24 mouse cellular contexts compared by ENCODE assay signal in genomic region chr8:9899199-9899598, GRCm38 (mm10). TPM values are rescaled to one million over a fixed set of nuclear protein-coding genes. Genes with fewer than 3 reads are reported as not detected.
"Had no signal": no experiment of that assay in that cellular context is flagged by ENCODE, and none has a peak within 500 bp of the region (broad histone marks: within the 10 kb centered on the region; RNA-seq: fewer than 3 reads in every experiment).

No protein-coding gene starts in this region.

- DNase-seq: liver, embryonic 13.5 days; liver, postnatal 0 days; lung, adult 2 months; lung, postnatal 14 days; right cerebral cortex, postnatal 14 days; thymus, adult 2 months; thymus, postnatal 25 days; thymus, postnatal 4 days had no signal

- H3K27ac ChIP-seq: liver, embryonic 13.5 days; liver, embryonic 15.5 days; lung, embryonic 15.5 days; macrophage; midbrain, embryonic 12.5 days; neural tube, embryonic 12.5 days; stomach, embryonic 15.5 days; stomach, postnatal 0 days had no signal

- ATAC-seq: liver, postnatal 0 days; lung, postnatal 0 days had no signal

- H3K9ac ChIP-seq: liver, embryonic 13.5 days; liver, embryonic 15.5 days; liver, postnatal 0 days; lung, embryonic 15.5 days; midbrain, embryonic 12.5 days; neural tube, embryonic 12.5 days; stomach, embryonic 15.5 days had no signal

- H3K36me3 ChIP-seq: liver, embryonic 13.5 days; liver, embryonic 15.5 days; lung, embryonic 15.5 days; midbrain, embryonic 12.5 days; neural tube, embryonic 12.5 days; stomach, embryonic 15.5 days had no signal

- H3K4me2 ChIP-seq: liver, embryonic 11.5 days; liver, embryonic 13.5 days; liver, embryonic 15.5 days; lung, embryonic 15.5 days; midbrain, embryonic 12.5 days; neural tube, embryonic 12.5 days; stomach, embryonic 15.5 days had no signal

- H3K27me3 ChIP-seq: liver, embryonic 13.5 days; liver, embryonic 15.5 days; lung, embryonic 15.5 days; midbrain, embryonic 12.5 days; stomach, embryonic 15.5 days had no signal

- H3K4me3 ChIP-seq: liver, embryonic 13.5 days; liver, embryonic 15.5 days; lung, embryonic 15.5 days; midbrain, embryonic 12.5 days; neural tube, embryonic 12.5 days; stomach, embryonic 15.5 days had no signal

- H3K9me3 ChIP-seq: liver, embryonic 13.5 days; liver, embryonic 15.5 days; lung, embryonic 15.5 days; midbrain, embryonic 12.5 days; neural tube, embryonic 12.5 days; stomach, embryonic 15.5 days had no signal

- H3K4me1 ChIP-seq: liver, embryonic 13.5 days; liver, embryonic 15.5 days; lung, embryonic 15.5 days; midbrain, embryonic 12.5 days; neural tube, embryonic 12.5 days; stomach, embryonic 15.5 days had no signal

RNA-seq across cellular contexts. Expression of gene Gm10217, which starts 35.1 kb away (rescaled TPM):
- total RNA-seq: megakaryocyte progenitor cell, adult 5-6 weeks; monocyte, adult 5-6 weeks; neutrophil, adult 5-6 weeks had no signal
- polyA plus RNA-seq: liver, embryonic 11.5 days; liver, embryonic 13.5 days; liver, embryonic 15.5 days; liver, postnatal 0 days; lung, adult 2 months; lung, embryonic 15.5 days; lung, postnatal 0 days; macrophage; midbrain, embryonic 12.5 days; neural tube, embryonic 12.5 days; neural tube, embryonic 14.5 days; spleen, adult 2 months; stomach, embryonic 15.5 days; stomach, postnatal 0 days; testis, adult 2 months; thymus, adult 2 months; urinary bladder, adult 2 months had no signal
